Mouse (Mus musculus) embryo, embryonic 9.5 days (tissue): Measurements from ENCODE around the gene Gm11437.
A peak's percentile ranks its signal among the peaks of the same experiment; 100 is the strongest.

Source experiments
- DNase-seq: peaks from one replicate; pipeline ENCODE4 v3.0.0-alpha.2; 2017; ENCODE audit errors: extremely low spot score

Gm11437 gene

GRCm38 (mm10) chr11:84141752-84142151, 25.5 kb downstream of the Gm11437 start:
- peak; percentile 45 for DNase-seq

- DNase-seq = no peak
Observed at GRCm38 (mm10) chr11:84136453-84136852, 30.8 kb downstream of the Gm11437 start.

- DNase-seq = no peak
Observed at GRCm38 (mm10) chr11:84134331-84134860, 32.9 kb downstream of the Gm11437 start.

GRCm38 (mm10) chr11:84129799-84130185, 37.5 kb downstream of the Gm11437 start:
- DNase-seq = no peak

GRCm38 (mm10) chr11:84128943-84129798, 38.1 kb downstream of the Gm11437 start, which contains the start of the genes Tada2a and Acaca:
Tada2a (minus strand) TSS chr11:84129600.
Acaca (plus strand) TSS chr11:84129672.
- peak; percentile 87 for DNase-seq

- DNase-seq = no peak
Observed at GRCm38 (mm10) chr11:84127977-84128376, 39.3 kb downstream of the Gm11437 start.

- DNase-seq = no peak
Observed at GRCm38 (mm10) chr11:84121051-84121956, 46.0 kb downstream of the Gm11437 start.

DNA sequence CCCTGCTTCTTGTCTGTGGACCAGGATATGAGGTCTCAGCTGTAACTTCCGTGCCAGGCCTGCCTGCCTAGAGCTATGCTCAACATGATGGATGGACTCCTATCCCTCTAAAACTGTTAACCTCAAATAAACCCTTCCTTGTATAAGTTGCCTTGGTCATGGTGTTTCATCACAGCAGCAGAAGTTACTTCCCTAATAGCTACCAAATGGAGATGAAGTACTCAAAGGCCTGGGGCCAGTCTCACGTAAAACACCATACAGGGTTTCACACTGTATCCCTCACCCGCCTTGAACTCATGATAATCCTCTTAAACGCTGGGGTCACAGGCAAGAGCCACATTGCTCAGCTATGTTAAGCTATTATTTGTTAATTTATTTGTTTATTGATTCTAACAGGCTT, 49.8 kb downstream of the Gm11437 start:
- no peak for DNase-seq

GRCm38 (mm10) chr11:84116221-84116620, 51.1 kb downstream of the Gm11437 start:
- DNase-seq = no peak

- DNase-seq = no peak
Observed at GRCm38 (mm10) chr11:84115646-84116045, 51.6 kb downstream of the Gm11437 start.

DNA sequence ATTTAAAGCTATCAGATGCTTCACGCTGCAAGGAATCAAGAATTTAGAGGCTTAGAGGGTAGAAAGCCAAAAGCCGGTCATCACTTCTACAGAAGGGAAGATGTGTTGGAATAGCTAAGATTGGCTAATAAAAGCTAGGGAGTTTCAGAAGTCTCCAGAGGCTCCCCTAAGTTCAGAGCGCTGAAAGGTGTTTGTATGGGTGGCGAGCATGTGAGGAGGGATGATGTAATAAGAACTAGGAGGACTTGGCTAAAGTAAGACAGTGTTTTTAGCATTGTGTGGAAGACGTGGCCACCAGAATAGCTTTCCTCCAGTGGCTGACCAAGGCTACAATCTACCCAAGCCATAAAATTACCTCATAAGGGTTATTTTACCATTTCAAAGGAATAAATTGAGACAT, 53.7 kb downstream of the Gm11437 start:
- DNase-seq = no peak

DNA sequence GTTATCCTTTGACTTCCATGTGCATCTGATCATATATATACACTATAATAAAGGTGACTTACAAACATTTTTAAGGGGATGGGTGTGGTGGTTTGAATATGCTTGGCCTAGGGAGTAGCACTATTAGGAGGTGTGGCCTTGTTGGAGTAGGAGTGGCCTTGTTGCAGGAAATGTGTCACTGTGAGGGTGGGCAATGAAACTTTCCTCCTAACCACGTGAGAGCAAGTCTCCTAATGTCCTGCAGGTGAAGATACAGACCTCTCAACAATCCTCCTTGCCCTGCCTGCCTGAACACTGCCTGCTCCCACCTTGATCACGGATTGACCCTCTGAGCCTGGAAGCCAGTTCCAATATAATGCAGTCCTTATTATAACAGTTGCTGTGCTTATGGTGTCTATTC, 60.1 kb downstream of the Gm11437 start:
- no peak for DNase-seq

- no peak for DNase-seq
Observed at GRCm38 (mm10) chr11:84104036-84104435, 63.2 kb downstream of the Gm11437 start.

- no peak for DNase-seq
Observed at GRCm38 (mm10) chr11:84101182-84101581, 66.1 kb downstream of the Gm11437 start.
